Mouse (Mus musculus) heart, adult 11 months (tissue): ENCODE data around the gene Cdhr1.
A peak's percentile ranks its signal among the peaks of the same experiment; 100 is the strongest.

ENCODE experiments used
- DNase-seq: peaks from one replicate; pipeline ENCODE4 v3.0.0; 2022

Gene Cdhr1

GRCm38 (mm10) chr14:37067629-37068028, 30.5 kb downstream of the Cdhr1 start, which contains the start of gene Lrit2:
TSS of gene Lrit2 (plus strand) at chr14:37067929.
- no peak for DNase-seq

GRCm38 (mm10) chr14:37066636-37067035, 31.5 kb downstream of the Cdhr1 start:
- DNase-seq = no peak

DNA sequence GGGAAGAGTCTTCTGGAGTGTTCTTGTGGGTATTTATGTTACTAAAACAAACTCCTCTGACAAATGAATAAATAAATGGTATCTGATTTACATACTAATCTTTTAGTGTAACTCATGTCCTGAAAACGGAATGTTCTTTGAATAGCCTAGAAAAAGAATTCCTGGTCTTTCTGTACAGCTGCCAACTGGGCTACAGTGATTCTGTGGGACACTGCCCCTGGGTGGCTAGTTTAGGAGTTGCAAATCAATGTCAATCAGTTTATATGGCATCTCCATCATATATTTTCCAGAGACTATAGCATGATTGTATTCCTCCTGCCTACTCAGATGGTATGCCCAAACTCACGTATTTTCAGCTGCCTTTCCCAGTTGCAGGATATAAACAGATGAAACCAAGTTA, 33.3 kb downstream of the Cdhr1 start:
- no peak for DNase-seq

- no peak for DNase-seq
These were observed 49.2 kb downstream of the Cdhr1 start, which contains the start of gene Rgr for GRCm38 (mm10) chr14:37048914-37049410. TSS of gene Rgr (minus strand) at chr14:37048964.

DNA sequence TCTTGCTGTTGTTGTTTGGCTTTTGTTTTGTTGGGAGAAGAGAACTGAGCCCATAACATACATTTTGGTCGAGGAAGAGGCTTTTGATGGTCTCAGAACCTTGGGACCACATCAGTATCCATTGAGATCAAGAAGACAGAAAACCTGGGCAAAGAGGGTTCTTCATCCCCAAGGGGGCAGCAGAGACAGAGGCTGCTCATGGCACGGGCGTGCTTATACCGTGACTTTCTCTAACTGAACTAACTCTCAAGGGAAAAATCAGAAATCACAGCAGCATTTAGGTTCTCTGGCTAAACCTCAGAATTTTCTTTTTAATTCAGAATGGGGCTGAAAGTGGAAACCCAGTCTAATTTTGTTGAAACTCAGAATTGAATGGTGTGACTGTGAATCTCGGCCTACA, 63.7 kb downstream of the Cdhr1 start:
- DNase-seq = no peak

GRCm38 (mm10) chr14:37033241-37033640, 64.9 kb downstream of the Cdhr1 start:
- DNase-seq = no peak

- DNase-seq = peak; percentile 66
These were observed 65.6 kb downstream of the Cdhr1 start for GRCm38 (mm10) chr14:37032481-37033104.

DNA sequence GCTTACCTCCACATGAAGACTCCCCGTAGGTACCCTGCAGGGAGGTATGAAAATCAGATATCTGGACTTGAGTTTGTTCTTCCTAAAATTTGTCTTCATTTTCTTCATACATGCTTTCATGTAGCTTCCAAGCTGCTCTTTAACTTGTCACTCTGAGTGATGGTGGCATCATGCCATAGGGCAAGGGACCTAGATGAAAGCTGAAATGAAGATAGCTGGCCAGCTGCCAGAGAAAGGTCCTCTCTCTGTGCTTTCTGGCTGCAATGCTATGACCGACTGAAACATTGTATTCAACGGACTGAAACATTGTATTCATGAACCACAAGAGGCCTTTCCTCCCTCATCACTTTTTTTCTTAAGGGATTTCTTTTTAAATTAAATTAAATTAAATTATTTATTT, 69.6 kb downstream of the Cdhr1 start:
- DNase-seq = peak; percentile 73

DNA sequence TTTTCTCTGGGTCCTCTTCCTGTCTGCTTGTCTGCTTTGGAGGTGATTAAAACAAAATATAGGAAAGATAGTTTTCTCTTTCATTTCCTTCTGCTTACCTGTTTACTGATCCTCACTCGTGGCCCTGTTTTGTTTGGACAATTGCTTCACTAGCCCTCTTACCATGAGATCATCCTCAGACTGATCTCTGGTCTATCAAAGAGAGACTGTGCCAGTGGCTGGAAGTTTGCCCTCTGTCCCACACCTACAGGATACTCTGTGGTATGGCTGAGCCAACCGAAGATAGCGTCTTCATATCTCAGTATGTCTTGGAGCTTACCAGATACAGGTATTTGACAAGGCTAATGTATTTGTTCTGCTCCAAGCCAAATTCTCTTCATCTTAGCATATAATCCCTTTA, 70.2 kb downstream of the Cdhr1 start:
- DNase-seq = no peak
